Mouse (Mus musculus): Measurements from ENCODE around the gene Add2. TPM values are rescaled to one million over a fixed set of nuclear protein-coding genes. Genes with fewer than 3 reads are reported as not detected.

Add2 gene
- polyA plus RNA-seq, 1 experiment, result 121 TPM

DNA sequence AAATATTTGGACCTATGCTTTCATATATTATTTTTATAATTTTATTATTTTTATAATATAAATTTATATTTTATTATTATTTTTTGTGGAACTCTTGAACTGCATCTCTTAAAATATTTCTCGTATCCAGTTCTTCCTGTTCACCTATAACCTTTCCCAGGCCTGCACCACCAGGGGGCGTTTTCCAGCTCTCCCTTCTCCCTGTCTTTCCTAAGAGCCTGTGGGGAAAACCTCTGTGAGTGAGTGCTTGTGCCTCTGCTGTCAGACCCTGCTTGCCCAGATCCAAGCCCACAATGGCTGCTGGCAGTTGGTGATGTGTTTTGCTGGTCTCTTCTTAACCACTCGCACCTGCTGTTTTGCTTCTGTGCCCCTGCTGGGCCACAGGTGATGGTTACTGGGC lies 113.3 kb downstream of the Add2 start:
- Histone ChIP-seq H3K4me3 (ENCODE audit: insufficient read depth, low read length) (no peak overlapping the region), H3K27ac (ENCODE audit: insufficient read depth, low read length) (no peak overlapping the region), H3K4me1 (ENCODE audit: control insufficient read depth, insufficient read depth, low read length) (no peaks in the 10 kb centered on the region)
- TF ChIP-seq POLR2A (IDR thresholded peaks at IDR 0.05; ENCODE audit: extremely low read depth, insufficient read depth, low read length) (no peak), CTCF (IDR thresholded peaks at IDR 0.05; ENCODE audit: extremely low read depth, insufficient read depth, low read length) (peak; percentile 58)

DNA sequence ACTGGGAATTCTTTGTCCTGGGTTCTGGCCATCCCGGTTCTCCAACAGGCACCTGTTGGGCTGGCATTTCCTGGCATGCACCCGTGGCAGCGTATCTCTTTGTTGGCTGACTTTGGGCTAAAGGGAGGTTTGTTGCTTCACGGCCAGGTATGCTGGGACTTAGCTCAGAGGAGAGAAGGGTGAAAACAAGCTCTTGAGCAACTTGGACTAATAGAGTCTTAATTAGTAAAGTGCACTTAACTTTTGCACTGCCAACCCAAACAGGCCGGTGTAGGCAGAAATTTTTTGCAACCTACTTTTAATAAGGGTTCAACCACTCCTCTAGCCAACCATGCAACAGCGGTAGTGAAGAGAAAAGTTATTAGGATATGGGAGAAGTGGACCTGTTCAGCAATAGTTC lies 116.5 kb downstream of the Add2 start:
- Histone ChIP-seq H3K4me1 (ENCODE audit: control insufficient read depth, insufficient read depth, low read length) (no peaks in the 10 kb centered on the region), H3K4me3 (ENCODE audit: insufficient read depth, low read length) (no peak overlapping the region), H3K27ac (ENCODE audit: insufficient read depth, low read length) (no peak overlapping the region)
- TF ChIP-seq CTCF (IDR thresholded peaks at IDR 0.05; ENCODE audit: extremely low read depth, insufficient read depth, low read length) (no peak), POLR2A (IDR thresholded peaks at IDR 0.05; ENCODE audit: extremely low read depth, insufficient read depth, low read length) (no peak)

DNA sequence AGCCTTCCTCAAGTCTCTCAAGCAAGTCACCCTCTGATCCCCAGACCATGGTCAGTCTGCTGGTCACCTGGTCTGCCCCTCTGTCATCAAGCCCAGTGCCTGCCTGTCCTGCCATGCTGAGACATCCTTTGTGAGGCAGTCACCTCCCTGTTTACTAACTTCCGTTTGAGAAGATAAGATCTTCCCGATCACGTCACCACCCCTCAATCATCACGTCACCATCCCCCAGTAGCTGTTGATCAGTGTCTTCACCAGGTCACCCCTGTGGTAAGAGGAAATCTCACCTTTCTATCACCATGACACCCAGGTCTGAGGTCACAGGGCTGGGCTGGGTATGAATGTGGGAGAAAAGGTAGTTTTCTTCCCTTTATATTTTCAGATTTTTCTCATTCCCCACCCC lies 120.0 kb downstream of the Add2 start:
- TF ChIP-seq CTCF (IDR thresholded peaks at IDR 0.05; ENCODE audit: extremely low read depth, insufficient read depth, low read length) (no peak), POLR2A (IDR thresholded peaks at IDR 0.05; ENCODE audit: extremely low read depth, insufficient read depth, low read length) (no peak)
- no peaks in the 10 kb centered on the region for H3K4me1 ChIP-seq (ENCODE audit: control insufficient read depth, insufficient read depth, low read length)
- no peak overlapping the region for H3K27ac ChIP-seq (ENCODE audit: insufficient read depth, low read length)
- H3K4me3 ChIP-seq (ENCODE audit: insufficient read depth, low read length), result no peak overlapping the region

- H3K27ac ChIP-seq (ENCODE audit: insufficient read depth, low read length), result no peak overlapping the region
- no peak overlapping the region for H3K4me3 ChIP-seq (ENCODE audit: insufficient read depth, low read length)
- no peaks in the 10 kb centered on the region for H3K4me1 ChIP-seq (ENCODE audit: control insufficient read depth, insufficient read depth, low read length)
- no peak for TF ChIP-seq POLR2A (IDR thresholded peaks at IDR 0.05; ENCODE audit: extremely low read depth, insufficient read depth, low read length)
- no peak for TF ChIP-seq CTCF (IDR thresholded peaks at IDR 0.05; ENCODE audit: extremely low read depth, insufficient read depth, low read length)
Measured at GRCm38 (mm10) chr6:86149001-86149400, 120.5 kb downstream of the Add2 start.

- H3K4me1 ChIP-seq (ENCODE audit: control insufficient read depth, insufficient read depth, low read length), result no peaks in the 10 kb centered on the region
- TF ChIP-seq POLR2A (IDR thresholded peaks at IDR 0.05; ENCODE audit: extremely low read depth, insufficient read depth, low read length), result no peak
- TF ChIP-seq CTCF (IDR thresholded peaks at IDR 0.05; ENCODE audit: extremely low read depth, insufficient read depth, low read length), result no peak
- H3K27ac ChIP-seq (ENCODE audit: insufficient read depth, low read length), result no peak overlapping the region
- no peak overlapping the region for H3K4me3 ChIP-seq (ENCODE audit: insufficient read depth, low read length)
Measured at GRCm38 (mm10) chr6:86152676-86153075, 124.2 kb downstream of the Add2 start.

GRCm38 (mm10) chr6:86153436-86153990 lies 125.0 kb downstream of the Add2 start:
- TF ChIP-seq POLR2A (IDR thresholded peaks at IDR 0.05; ENCODE audit: extremely low read depth, insufficient read depth, low read length), result no peak
- TF ChIP-seq CTCF (IDR thresholded peaks at IDR 0.05; ENCODE audit: extremely low read depth, insufficient read depth, low read length), result no peak
- no peak overlapping the region for H3K4me3 ChIP-seq (ENCODE audit: insufficient read depth, low read length)
- no peaks in the 10 kb centered on the region for H3K4me1 ChIP-seq (ENCODE audit: control insufficient read depth, insufficient read depth, low read length)
- no peak overlapping the region; the same call in 1 of the 2 replicates for H3K27ac ChIP-seq (ENCODE audit: insufficient read depth, low read length)

DNA sequence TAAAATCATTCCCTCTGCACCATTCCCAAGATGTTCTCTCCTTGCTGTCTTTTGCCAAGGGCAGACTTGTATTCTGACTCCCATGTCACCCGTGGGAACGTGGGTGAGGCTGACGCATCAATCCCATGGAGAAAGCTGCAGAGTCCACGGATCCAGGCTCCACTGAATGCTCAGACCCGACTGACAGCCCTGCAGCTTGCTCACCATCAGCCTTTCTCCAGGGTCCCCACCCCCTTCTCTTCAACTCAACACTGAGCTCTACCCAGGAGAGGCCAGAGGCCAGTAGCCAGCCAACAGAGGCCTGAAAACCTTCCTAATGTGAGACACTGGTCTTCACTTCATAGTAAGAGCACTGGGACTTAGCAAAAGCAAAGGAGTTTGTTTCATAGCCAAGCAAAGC lies 125.5 kb downstream of the Add2 start:
- Histone ChIP-seq H3K4me3 (ENCODE audit: insufficient read depth, low read length) (no peak overlapping the region), H3K4me1 (ENCODE audit: control insufficient read depth, insufficient read depth, low read length) (no peaks in the 10 kb centered on the region), H3K27ac (ENCODE audit: insufficient read depth, low read length) (no peak overlapping the region)
- TF ChIP-seq POLR2A (IDR thresholded peaks at IDR 0.05; ENCODE audit: extremely low read depth, insufficient read depth, low read length) (no peak), CTCF (IDR thresholded peaks at IDR 0.05; ENCODE audit: extremely low read depth, insufficient read depth, low read length) (no peak)

DNA sequence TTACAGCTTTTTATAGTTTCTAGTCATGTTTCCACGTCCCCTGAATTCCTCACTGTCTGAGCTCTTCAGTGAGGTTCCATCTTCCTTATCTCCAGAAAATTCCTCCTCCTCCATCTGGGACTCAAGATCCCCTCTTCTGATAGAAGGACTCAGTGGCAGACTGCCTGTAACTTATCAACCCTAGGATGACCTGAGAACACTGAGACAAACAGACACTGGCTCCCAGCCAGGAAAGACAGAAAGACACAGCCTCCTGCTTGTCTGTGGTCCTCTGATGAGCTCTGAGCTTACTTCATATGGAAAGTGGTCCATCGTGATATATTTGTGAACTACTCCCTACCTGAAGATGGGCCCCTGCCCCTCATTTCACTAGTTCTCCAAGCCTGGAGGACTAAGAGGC lies 126.0 kb downstream of the Add2 start:
- TF ChIP-seq CTCF (IDR thresholded peaks at IDR 0.05; ENCODE audit: extremely low read depth, insufficient read depth, low read length) (no peak), POLR2A (IDR thresholded peaks at IDR 0.05; ENCODE audit: extremely low read depth, insufficient read depth, low read length) (no peak)
- H3K4me3 ChIP-seq (ENCODE audit: insufficient read depth, low read length), result no peak overlapping the region
- no peaks in the 10 kb centered on the region for H3K4me1 ChIP-seq (ENCODE audit: control insufficient read depth, insufficient read depth, low read length)
- no peak overlapping the region for H3K27ac ChIP-seq (ENCODE audit: insufficient read depth, low read length)

GRCm38 (mm10) chr6:86157253-86158234 lies 129.1 kb downstream of the Add2 start:
- Histone ChIP-seq H3K4me3 (ENCODE audit: insufficient read depth, low read length) (no peak overlapping the region), H3K4me1 (ENCODE audit: control insufficient read depth, insufficient read depth, low read length) (no peaks in the 10 kb centered on the region), H3K27ac (ENCODE audit: insufficient read depth, low read length) (no peak overlapping the region)
- no peak for TF ChIP-seq CTCF (IDR thresholded peaks at IDR 0.05; ENCODE audit: extremely low read depth, insufficient read depth, low read length)
- TF ChIP-seq POLR2A (IDR thresholded peaks at IDR 0.05; ENCODE audit: extremely low read depth, insufficient read depth, low read length), result no peak

DNA sequence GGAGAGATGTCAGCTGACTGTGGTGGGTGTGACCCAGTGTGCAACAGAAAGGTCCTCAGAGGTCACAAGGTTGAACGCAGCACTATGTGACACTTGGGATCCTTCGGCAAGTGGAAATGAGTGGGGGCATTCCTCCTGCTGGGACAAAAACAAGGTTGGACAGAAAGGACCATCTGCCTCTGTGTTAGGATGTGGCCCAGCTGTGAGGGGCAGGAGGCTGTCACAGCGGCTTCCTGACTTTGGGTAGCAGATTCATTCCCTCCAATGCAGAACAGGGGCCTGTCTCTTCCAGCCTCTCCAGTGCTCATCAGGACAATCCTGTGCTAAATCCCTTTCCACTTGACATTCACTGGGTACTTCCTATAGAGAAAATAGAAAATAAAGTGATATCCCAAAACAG lies 132.4 kb downstream of the Add2 start:
- TF ChIP-seq POLR2A (IDR thresholded peaks at IDR 0.05; ENCODE audit: extremely low read depth, insufficient read depth, low read length), result no peak
- TF ChIP-seq CTCF (IDR thresholded peaks at IDR 0.05; ENCODE audit: extremely low read depth, insufficient read depth, low read length), result no peak
- H3K27ac ChIP-seq (ENCODE audit: insufficient read depth, low read length), result no peak overlapping the region
- H3K4me1 ChIP-seq (ENCODE audit: control insufficient read depth, insufficient read depth, low read length), result no peaks in the 10 kb centered on the region
- H3K4me3 ChIP-seq (ENCODE audit: insufficient read depth, low read length), result no peak overlapping the region

All from cortical plate, adult 2 months (tissue).